Mouse (Mus musculus): ENCODE results near the gene Lrmda.

Gene Lrmda

GRCm38 (mm10) chr14:22155512-22156026, 136.1 kb downstream of the Lrmda start:
- no peak for DNase-seq (ENCODE audit: low read depth, low spot score)

GRCm38 (mm10) chr14:22156991-22157390, 137.5 kb downstream of the Lrmda start:
- DNase-seq (ENCODE audit: low read depth, low spot score): no peak

- no peak for DNase-seq (ENCODE audit: low read depth, low spot score)
Observed at GRCm38 (mm10) chr14:22161416-22161815, 141.9 kb downstream of the Lrmda start.

- no peak for DNase-seq (ENCODE audit: low read depth, low spot score)
Observed at GRCm38 (mm10) chr14:22167285-22167684, 147.8 kb downstream of the Lrmda start.

GRCm38 (mm10) chr14:22168077-22168794, 148.7 kb downstream of the Lrmda start:
- no peak for DNase-seq (ENCODE audit: low read depth, low spot score)

- no peak for DNase-seq (ENCODE audit: low read depth, low spot score)
Observed at GRCm38 (mm10) chr14:22168795-22169568, 149.5 kb downstream of the Lrmda start.

- DNase-seq (ENCODE audit: low read depth, low spot score): no peak
Observed at GRCm38 (mm10) chr14:22174757-22175156, 155.2 kb downstream of the Lrmda start.

- no peak for DNase-seq (ENCODE audit: low read depth, low spot score)
Observed at GRCm38 (mm10) chr14:22179761-22180160, 160.2 kb downstream of the Lrmda start.

- DNase-seq (ENCODE audit: low read depth, low spot score): no peak
Observed at GRCm38 (mm10) chr14:22181508-22181907, 162.0 kb downstream of the Lrmda start.

GRCm38 (mm10) chr14:22183195-22183594, 163.7 kb downstream of the Lrmda start:
- no peak for DNase-seq (ENCODE audit: low read depth, low spot score)

- no peak for DNase-seq (ENCODE audit: low read depth, low spot score)
Observed at GRCm38 (mm10) chr14:22185452-22185851, 165.9 kb downstream of the Lrmda start.

- DNase-seq (ENCODE audit: low read depth, low spot score): no peak
Observed at GRCm38 (mm10) chr14:22190111-22190510, 170.6 kb downstream of the Lrmda start.

- no peak for DNase-seq (ENCODE audit: low read depth, low spot score)
Observed at GRCm38 (mm10) chr14:22192185-22192584, 172.7 kb downstream of the Lrmda start.

GRCm38 (mm10) chr14:22198021-22198420, 178.5 kb downstream of the Lrmda start:
- no peak for DNase-seq (ENCODE audit: low read depth, low spot score)

GRCm38 (mm10) chr14:22198641-22199425, 179.3 kb downstream of the Lrmda start:
- no peak for DNase-seq (ENCODE audit: low read depth, low spot score)

- DNase-seq (ENCODE audit: low read depth, low spot score): no peak
Observed at GRCm38 (mm10) chr14:22201667-22202066, 182.2 kb downstream of the Lrmda start.

- DNase-seq (ENCODE audit: low read depth, low spot score): no peak
Observed at GRCm38 (mm10) chr14:22210601-22211000, 191.1 kb downstream of the Lrmda start.

GRCm38 (mm10) chr14:22218183-22218582, 198.7 kb downstream of the Lrmda start:
- no peak for DNase-seq (ENCODE audit: low read depth, low spot score)

- DNase-seq (ENCODE audit: low read depth, low spot score): no peak
Observed at GRCm38 (mm10) chr14:22222038-22222437, 202.5 kb downstream of the Lrmda start.

- DNase-seq (ENCODE audit: low read depth, low spot score): no peak
Observed at GRCm38 (mm10) chr14:22222574-22222973, 203.1 kb downstream of the Lrmda start.

GRCm38 (mm10) chr14:22226205-22226604, 206.7 kb downstream of the Lrmda start:
- DNase-seq (ENCODE audit: low read depth, low spot score): no peak
